In the genomic region with DNA sequence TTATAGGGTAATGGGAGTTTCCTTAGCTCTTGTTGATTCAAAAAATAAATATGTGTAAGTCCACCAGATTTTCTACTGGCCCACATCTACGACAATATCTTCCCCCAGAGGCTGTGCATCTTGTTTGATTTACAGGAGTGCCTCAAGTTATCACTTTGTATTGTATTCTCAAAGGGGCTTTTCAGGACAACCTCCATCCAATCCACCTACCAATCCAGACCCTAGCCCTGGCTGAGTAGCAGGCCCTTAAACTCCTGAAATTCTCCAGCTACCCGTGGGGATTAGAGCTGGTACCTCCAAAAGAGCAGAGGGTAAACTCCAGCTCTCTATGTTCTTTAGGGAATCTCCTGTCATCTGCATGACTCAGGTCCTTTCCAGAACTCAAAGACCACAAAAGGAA, we compare ENCODE assay signal across 11 mouse cellular contexts. TPM values are rescaled to one million over a fixed set of nuclear protein-coding genes. Genes with fewer than 3 reads are reported as not detected.
A peak's percentile ranks its signal among the peaks of the same experiment; 100 is the strongest.
DNase-seq lines count a peak whose midpoint lies in the region; ATAC-seq and TF ChIP-seq lines count a peak whose summit lies in the region.
"Had no signal": no experiment of that assay in that cellular context is flagged by ENCODE, and none has a peak within 500 bp of the region (broad histone marks: within the 10 kb centered on the region; RNA-seq: fewer than 3 reads in every experiment).

No protein-coding gene starts in this region.

- 17% methylated on average over 2 of the region's 2 CpGs for WGBS in heart, adult 2 months
- 76% methylated on average over 2 of the region's 2 CpGs for WGBS in hindbrain, embryonic 12.5 days
- WGBS in midbrain, embryonic 11.5 days, result 74% methylated on average over 2 of the region's 2 CpGs

- TF ChIP-seq POLR2A in heart, adult 2 months (IDR thresholded peaks at IDR 0.05; ENCODE audit: insufficient read depth, low read depth, low read length), result no peak

- no peak for DNase-seq in heart, adult 2 months
- DNase-seq in heart, adult 9 months (ENCODE audit: low spot score in 2 of 2), result no peak
- DNase-seq in G1E (ENCODE audit: low spot score), result no peak
- DNase-seq in midbrain, embryonic 11.5 days (ENCODE audit: low spot score, missing footprints), result no peak
- DNase-seq in cerebellum, adult 11-12 months, result no peak
- no peak for DNase-seq in retina, embryonic 14.5 days (ENCODE audit: low spot score)
- DNase-seq in right cerebral cortex, postnatal 4 days, result no peak
- DNase-seq: lung, adult 2 months; spleen, adult 18-20 months had no signal

- TF ChIP-seq CTCF in heart, adult 2 months (IDR thresholded peaks at IDR 0.05), result no peak
- TF ChIP-seq CTCF in G1E (IDR thresholded peaks at IDR 0.05; ENCODE audit: low read depth, low read length), result no peak

- peaks cover 35% of the 10 kb centered on the region for H3K36me3 ChIP-seq in heart, adult 2 months (ENCODE audit: control insufficient read depth, insufficient read depth, low read length)
- peaks cover 60% of the 10 kb centered on the region for H3K36me3 ChIP-seq in G1E (replicated peaks)
- peaks cover 31% of the 10 kb centered on the region for H3K36me3 ChIP-seq in hindbrain, embryonic 12.5 days
- H3K36me3 ChIP-seq in midbrain, embryonic 11.5 days (ENCODE audit: control insufficient read depth, insufficient read depth, low read length), result peaks cover 15% of the 10 kb centered on the region

- no peaks in the 10 kb centered on the region for H3K9me3 ChIP-seq in G1E (replicated peaks)
- H3K9me3 ChIP-seq in hindbrain, embryonic 12.5 days (replicated peaks), result no peaks in the 10 kb centered on the region
- no peaks in the 10 kb centered on the region for H3K9me3 ChIP-seq in midbrain, embryonic 11.5 days (ENCODE audit: control insufficient read depth, low read length)

- H3K27me3 ChIP-seq in heart, adult 2 months (ENCODE audit: control insufficient read depth, insufficient read depth, low read length), result no peaks in the 10 kb centered on the region
- no peaks in the 10 kb centered on the region for H3K27me3 ChIP-seq in G1E (ENCODE audit: insufficient read depth, low read length)
- H3K27me3 ChIP-seq in hindbrain, embryonic 12.5 days, result no peaks in the 10 kb centered on the region
- H3K27me3 ChIP-seq in midbrain, embryonic 11.5 days (ENCODE audit: control insufficient read depth, insufficient read depth, low read length), result no peaks in the 10 kb centered on the region

- intact Hi-C loops in heart, adult 2 months (cut with DNase I), result no loop called here

- TF ChIP-seq EP300 in heart, adult 2 months (IDR thresholded peaks at IDR 0.05; ENCODE audit: insufficient read depth, low read depth, low read length), result no peak

- H3K9ac ChIP-seq in heart, adult 2 months (ENCODE audit: low read depth, low read length), result peak overlapping the region; percentile 25; the same call in 1 of the 2 replicates
- peak overlapping the region; percentile 29; the same call in 1 of the 2 replicates for H3K9ac ChIP-seq in hindbrain, embryonic 12.5 days
- H3K9ac ChIP-seq in midbrain, embryonic 11.5 days (ENCODE audit: low read length), result peak overlapping the region; percentile 94

- H3K4me3 ChIP-seq in heart, adult 2 months, result peak overlapping the region; percentile 21
- peak overlapping the region; percentile 34; the same call in 1 of the 2 replicates for H3K4me3 ChIP-seq in G1E (ENCODE audit: low read depth, low read length)
- H3K4me3 ChIP-seq in hindbrain, embryonic 12.5 days, result peak overlapping the region; percentile 80
- H3K4me3 ChIP-seq in midbrain, embryonic 11.5 days (ENCODE audit: low read depth, low read length), result peak overlapping the region; percentile 93

- ATAC-seq in G1E (ENCODE audit: extremely low read depth, insufficient number of reproducible peaks, low FRiP score, poor library complexity, severe bottlenecking), result no peak
- no peak for ATAC-seq in hindbrain, embryonic 12.5 days (ENCODE audit: low FRiP score)
- no peak for ATAC-seq in midbrain, embryonic 11.5 days (ENCODE audit: low FRiP score)

- peak overlapping the region; percentile 39 for H3K27ac ChIP-seq in heart, adult 2 months
- H3K27ac ChIP-seq in hindbrain, embryonic 12.5 days, result no peak overlapping the region
- no peak overlapping the region for H3K27ac ChIP-seq in midbrain, embryonic 11.5 days (ENCODE audit: low read depth, low read length)

- H3K4me1 ChIP-seq in heart, adult 2 months (ENCODE audit: control insufficient read depth, insufficient read depth, low read length), result peaks cover 8% of the 10 kb centered on the region
- peaks cover 32% of the 10 kb centered on the region for H3K4me1 ChIP-seq in G1E (ENCODE audit: insufficient read depth, low read depth, low read length)
- H3K4me1 ChIP-seq in hindbrain, embryonic 12.5 days, result peaks cover 17% of the 10 kb centered on the region
- peaks cover 16% of the 10 kb centered on the region for H3K4me1 ChIP-seq in midbrain, embryonic 11.5 days (ENCODE audit: control insufficient read depth, insufficient read depth, low read length)

- H3K79me2 ChIP-seq in heart, adult 2 months (replicated peaks; ENCODE audit: control insufficient read depth, insufficient read depth, low read length), result peaks cover 3% of the 10 kb centered on the region; the same call in 1 of the 2 replicates

- H3K4me2 ChIP-seq in hindbrain, embryonic 12.5 days (replicated peaks), result peak overlapping the region; percentile 83
- peak overlapping the region; percentile 93 for H3K4me2 ChIP-seq in midbrain, embryonic 11.5 days

RNA-seq across cellular contexts. Expression of a gene that starts 2.3 kb away (rescaled TPM):
- total RNA-seq in heart, adult 2 months (2021), result 100 to 1,000 TPM; 238 to 254 TPM
- 127 and 204 TPM in 2 replicates for polyA plus RNA-seq in heart, adult 2 months (2012; rRNA removed)
- total RNA-seq in G1E (2014; fragmentation: Nextera tagmentation), result 132 and 136 TPM in 2 replicates
- 211 and 261 TPM in 2 replicates for total RNA-seq in G1E (2017)
- polyA plus RNA-seq in G1E (2012), result 223 and 236 TPM in 2 replicates
- polyA plus RNA-seq in hindbrain, embryonic 12.5 days (2016; fragmentation: Nextera tagmentation; extraction: Ambion mirVana), result 626 and 637 TPM in 2 replicates
- polyA plus RNA-seq in midbrain, embryonic 11.5 days (2014; fragmentation: Nextera tagmentation; extraction: Ambion mirVana), result 635 and 667 TPM in 2 replicates

RNA-seq across cellular contexts. Expression of a gene that starts 12.3 kb away (rescaled TPM):
- total RNA-seq in heart, adult 2 months (2021), result 1 to 10 TPM; 2.8 to 3.2 TPM
- polyA plus RNA-seq in heart, adult 2 months (2012; rRNA removed), result 3.9 and 4.9 TPM in 2 replicates
- total RNA-seq in G1E (2014; fragmentation: Nextera tagmentation), result 15.2 and 16.8 TPM in 2 replicates
- total RNA-seq in G1E (2017), result 12.9 and 18.7 TPM in 2 replicates
- polyA plus RNA-seq in G1E (2012), result 4.3 and 9.4 TPM in 2 replicates
- 20.5 and 21.6 TPM in 2 replicates for polyA plus RNA-seq in hindbrain, embryonic 12.5 days (2016; fragmentation: Nextera tagmentation; extraction: Ambion mirVana)
- 21.4 and 22.0 TPM in 2 replicates for polyA plus RNA-seq in midbrain, embryonic 11.5 days (2014; fragmentation: Nextera tagmentation; extraction: Ambion mirVana)

RNA-seq across cellular contexts. Expression of a gene that starts 27.6 kb away (rescaled TPM):
- total RNA-seq in heart, adult 2 months (2021), result 10 to 100 TPM; 21.0 to 26.5 TPM
- polyA plus RNA-seq in heart, adult 2 months (2012; rRNA removed), result 20.1 and 27.1 TPM in 2 replicates
- total RNA-seq in G1E (2014; fragmentation: Nextera tagmentation) (11.8 and 17.2 TPM in 2 replicates), G1E (2017) (9.4 and 9.7 TPM in 2 replicates)
- 11.2 and 11.6 TPM in 2 replicates for polyA plus RNA-seq in G1E (2012)
- 25.2 and 28.9 TPM in 2 replicates for polyA plus RNA-seq in hindbrain, embryonic 12.5 days (2016; fragmentation: Nextera tagmentation; extraction: Ambion mirVana)
- 16.2 and 16.4 TPM in 2 replicates for polyA plus RNA-seq in midbrain, embryonic 11.5 days (2014; fragmentation: Nextera tagmentation; extraction: Ambion mirVana)

RNA-seq across cellular contexts. Expression of a gene that starts 28.6 kb away (rescaled TPM):
- not detected for total RNA-seq in heart, adult 2 months (2021)
- polyA plus RNA-seq in heart, adult 2 months (2012; rRNA removed), result not detected in 2 replicates
- not detected in 2 replicates for total RNA-seq in G1E (2014; fragmentation: Nextera tagmentation)
- 1.1 and 1.4 TPM in 2 replicates for total RNA-seq in G1E (2017)
- polyA plus RNA-seq in G1E (2012), result 0.15 TPM in 1 of 2 replicates, not detected in the other
- polyA plus RNA-seq in hindbrain, embryonic 12.5 days (2016; fragmentation: Nextera tagmentation; extraction: Ambion mirVana), result 0.61 and 1.2 TPM in 2 replicates
- 0.52 and 0.60 TPM in 2 replicates for polyA plus RNA-seq in midbrain, embryonic 11.5 days (2014; fragmentation: Nextera tagmentation; extraction: Ambion mirVana)
- polyA plus RNA-seq: gonadal fat pad, adult 2 months; lung, adult 2 months had no signal

RNA-seq across cellular contexts. Expression of a gene that starts 33.5 kb away (rescaled TPM):
- 100 to 1,000 TPM; 101 to 114 TPM for total RNA-seq in heart, adult 2 months (2021)
- polyA plus RNA-seq in heart, adult 2 months (2012; rRNA removed), result 97.3 and 117 TPM in 2 replicates
- total RNA-seq in G1E (2014; fragmentation: Nextera tagmentation) (191 and 233 TPM in 2 replicates), G1E (2017) (157 and 170 TPM in 2 replicates)
- 145 and 169 TPM in 2 replicates for polyA plus RNA-seq in G1E (2012)
- 243 and 249 TPM in 2 replicates for polyA plus RNA-seq in hindbrain, embryonic 12.5 days (2016; fragmentation: Nextera tagmentation; extraction: Ambion mirVana)
- polyA plus RNA-seq in midbrain, embryonic 11.5 days (2014; fragmentation: Nextera tagmentation; extraction: Ambion mirVana), result 365 TPM in 2 replicates

Comparison
In these comparisons a context has a peak if more than half of its experiments do, and no peak if none do; other contexts are left out.
1. H3K4me3 ChIP-seq: peak in every context shown above with its lines; median percentile 93 in midbrain, embryonic 11.5 days; 80 in hindbrain, embryonic 12.5 days; 34 in G1E; 21 in heart, adult 2 months.
2. H3K9ac ChIP-seq: peak in every context shown above with its lines; median percentile 94 in midbrain, embryonic 11.5 days; 29 in hindbrain, embryonic 12.5 days; 25 in heart, adult 2 months.